Mouse (Mus musculus) adrenal gland, postnatal 10 days (tissue): ENCODE measurements around the gene Sox2. TPM values are rescaled to one million over a fixed set of nuclear protein-coding genes. Genes with fewer than 3 reads are reported as not detected.

Source experiments
- DNase-seq: peaks from one replicate; pipeline ENCODE4 v3.0.0; 2021; ENCODE audit warnings: mixed read lengths
- total RNA-seq, 2 experiments: library from RNA; stranded (reverse); gene quantifications; 2 replicates each; pipeline ENCODE4 v1.2.3; 2021

Gene Sox2
- total RNA-seq, 2 experiments from 2014 or later: 0.45 TPM

DNA sequence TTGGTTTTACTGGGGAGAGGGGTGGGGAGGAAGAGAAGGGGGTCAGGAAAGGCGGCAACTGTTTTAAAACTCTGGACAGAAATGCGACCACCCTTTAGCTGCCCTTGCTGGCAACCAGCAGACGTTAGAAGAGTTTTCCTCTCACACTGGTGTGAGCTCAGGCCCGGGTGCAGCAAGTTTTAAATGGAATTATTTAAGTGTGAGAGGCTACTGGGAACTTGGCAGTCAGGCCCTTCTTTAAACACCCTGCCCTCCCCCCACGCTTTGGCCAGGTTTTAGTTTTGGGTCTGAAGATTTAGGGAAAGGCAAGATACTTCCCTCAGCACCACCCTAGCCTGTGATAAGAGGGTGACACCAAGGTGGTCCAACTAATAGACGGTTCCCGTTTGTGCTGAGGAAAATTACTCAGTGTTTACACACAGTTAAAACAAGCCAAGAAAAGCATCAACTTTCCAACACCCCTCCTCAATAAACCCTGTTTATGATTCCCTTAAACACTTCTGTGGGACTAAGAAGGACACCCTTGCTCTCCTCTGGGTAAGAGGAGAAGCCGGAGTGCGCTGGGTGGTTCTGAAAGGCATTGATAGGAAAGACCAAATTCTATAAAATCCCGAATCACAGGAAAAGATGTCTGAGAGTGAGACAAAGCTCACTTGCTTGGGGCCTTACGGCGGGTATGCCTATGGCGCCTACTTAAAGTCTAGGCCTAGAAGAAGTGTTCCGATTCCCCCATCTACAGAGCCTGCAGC lies 10.5 kb downstream of the Sox2 start:
- DNase-seq: no peak

DNA sequence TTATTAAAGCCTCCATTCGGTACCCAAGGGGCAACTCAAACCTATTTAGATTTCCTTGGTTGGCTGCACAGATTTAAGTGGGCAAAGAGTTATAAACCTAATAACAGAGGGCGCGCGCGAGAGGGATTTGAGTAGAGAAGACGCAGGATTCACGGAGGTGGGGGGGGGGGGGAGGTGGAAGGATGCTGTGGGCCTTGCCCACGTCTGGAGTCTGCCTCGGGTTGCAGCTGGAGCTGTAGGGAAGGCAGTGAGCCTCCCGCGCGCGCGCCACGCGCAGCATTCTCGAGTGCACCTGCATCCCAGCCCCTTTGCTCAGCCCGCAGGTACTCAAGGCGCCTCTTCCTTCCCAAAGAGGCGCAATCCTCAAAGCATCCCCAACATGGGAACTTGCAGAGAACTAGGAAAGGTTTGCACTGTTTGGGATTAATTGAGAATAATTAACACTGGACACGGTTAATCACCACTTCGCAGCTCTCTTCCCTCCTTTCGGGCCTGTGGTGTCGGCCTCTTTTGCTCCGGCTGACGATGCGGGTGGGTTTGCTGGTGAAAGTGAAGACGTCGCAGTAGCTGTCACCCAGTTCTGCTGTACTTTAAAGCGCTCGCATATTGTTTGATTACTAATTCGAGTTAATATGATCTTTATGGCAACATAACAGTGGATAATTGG lies 11.3 kb downstream of the Sox2 start:
- no peak for DNase-seq

GRCm38 (mm10) chr3:34662008-34662711 lies 12.0 kb downstream of the Sox2 start:
- no peak for DNase-seq

DNA sequence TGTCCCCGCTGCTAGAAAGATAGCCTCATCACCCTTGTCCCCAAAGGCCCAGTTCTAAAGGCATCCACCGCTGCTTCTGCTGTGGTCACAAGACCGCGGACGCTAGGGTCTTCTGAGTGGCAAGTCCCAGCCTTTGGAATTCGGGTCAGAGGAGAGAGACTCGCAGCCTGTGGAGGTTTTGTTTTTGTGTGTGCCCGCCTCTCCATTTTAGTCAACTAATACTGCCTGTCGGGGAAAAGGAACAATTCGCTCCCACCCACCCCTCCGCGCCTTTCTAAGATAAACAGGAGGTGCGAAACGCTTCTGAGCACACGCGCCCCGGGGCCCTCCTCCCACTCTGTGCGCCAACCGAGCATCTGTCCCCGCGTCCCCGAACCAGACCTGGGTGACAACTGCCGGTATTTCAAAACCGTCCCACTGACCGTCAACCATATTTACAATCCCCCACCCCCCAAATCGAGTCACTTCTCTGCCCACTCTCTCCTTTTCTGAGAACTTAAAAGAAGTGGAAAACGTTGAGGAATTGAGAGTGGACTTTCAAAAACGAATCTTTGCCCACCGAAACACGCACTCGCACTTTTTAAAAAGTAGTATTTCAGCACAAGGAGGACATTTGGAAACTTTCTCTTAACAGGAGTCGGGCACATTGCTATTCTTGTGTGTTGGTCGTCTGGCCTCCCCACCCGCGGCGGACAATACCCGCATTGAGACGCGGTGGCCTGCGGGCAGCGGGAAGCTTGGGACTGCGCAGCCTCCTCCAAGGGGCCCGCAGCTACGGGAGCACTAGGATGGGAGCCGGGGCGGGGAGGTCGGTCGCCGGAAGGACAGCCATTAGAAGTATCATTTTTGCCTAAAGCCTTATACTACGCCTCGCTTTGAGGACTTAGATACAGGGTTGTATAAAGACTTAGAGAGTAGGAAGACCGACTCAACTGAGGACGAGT lies 12.8 kb downstream of the Sox2 start:
- no peak for DNase-seq

GRCm38 (mm10) chr3:34663701-34664635 lies 13.8 kb downstream of the Sox2 start:
- DNase-seq: no peak

DNA sequence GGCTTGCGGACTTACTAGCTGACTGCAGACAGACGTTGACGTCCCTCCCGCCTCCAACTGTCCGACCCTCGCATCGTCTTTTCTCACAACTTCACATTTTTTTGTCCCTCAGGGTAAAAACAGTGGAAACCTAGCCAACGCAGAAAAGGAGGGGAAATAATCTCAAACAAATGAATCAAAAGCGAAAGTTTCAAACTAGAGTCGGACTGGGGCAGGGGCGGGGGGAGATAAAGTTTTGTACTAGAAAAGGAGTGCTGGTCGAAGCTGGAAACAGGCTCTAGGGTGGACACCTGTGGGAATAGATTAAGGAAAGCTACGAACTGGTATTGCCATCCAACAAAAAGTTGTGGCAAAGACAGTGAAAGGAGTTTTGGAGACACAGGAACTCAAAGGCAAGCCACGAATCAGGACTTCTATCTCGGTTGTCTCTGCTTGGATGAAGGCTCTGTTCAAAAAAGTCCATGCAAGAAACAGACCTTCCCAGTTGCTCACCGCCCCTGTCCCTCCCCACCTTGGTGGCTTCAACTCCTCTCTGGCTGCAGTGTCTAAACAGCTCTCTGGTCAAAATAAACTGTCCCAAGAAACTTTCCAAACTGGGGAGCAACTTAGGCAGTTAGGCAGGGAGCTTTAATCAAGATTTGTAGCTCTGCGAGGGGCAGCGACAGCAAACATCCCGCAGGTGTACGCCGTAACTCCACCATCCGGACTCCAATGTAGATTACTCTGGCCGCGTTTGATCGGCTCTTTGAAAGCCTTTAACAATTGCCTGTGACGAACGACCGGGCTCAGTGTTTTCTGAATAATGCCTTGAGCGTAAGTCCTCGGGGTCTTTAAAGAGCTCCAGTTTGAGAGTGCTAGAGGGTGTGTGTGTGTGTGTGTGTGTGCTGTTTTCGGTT lies 14.7 kb downstream of the Sox2 start:
- DNase-seq: no peak

GRCm38 (mm10) chr3:34665751-34666665 lies 15.8 kb downstream of the Sox2 start:
- DNase-seq: no peak

DNA sequence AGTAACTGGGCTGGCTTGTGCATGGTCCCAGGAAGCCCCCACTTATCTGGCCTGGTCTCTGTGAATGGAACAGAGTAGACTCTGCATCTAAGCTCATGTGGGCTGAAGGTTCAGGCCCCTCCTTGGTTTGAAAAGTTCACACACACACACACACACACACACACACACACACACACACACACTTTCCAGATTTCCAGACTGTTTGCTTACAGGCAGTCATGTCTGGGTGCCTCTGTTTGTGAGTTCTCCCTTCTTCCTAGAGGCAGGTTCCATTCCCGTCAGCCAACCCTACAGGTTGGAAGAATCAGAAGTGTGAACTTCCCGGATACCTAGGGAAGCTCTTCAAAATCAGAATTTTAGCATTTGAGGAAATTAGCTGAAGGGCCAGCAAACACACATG lies 17.0 kb downstream of the Sox2 start:
- DNase-seq: no peak

DNA sequence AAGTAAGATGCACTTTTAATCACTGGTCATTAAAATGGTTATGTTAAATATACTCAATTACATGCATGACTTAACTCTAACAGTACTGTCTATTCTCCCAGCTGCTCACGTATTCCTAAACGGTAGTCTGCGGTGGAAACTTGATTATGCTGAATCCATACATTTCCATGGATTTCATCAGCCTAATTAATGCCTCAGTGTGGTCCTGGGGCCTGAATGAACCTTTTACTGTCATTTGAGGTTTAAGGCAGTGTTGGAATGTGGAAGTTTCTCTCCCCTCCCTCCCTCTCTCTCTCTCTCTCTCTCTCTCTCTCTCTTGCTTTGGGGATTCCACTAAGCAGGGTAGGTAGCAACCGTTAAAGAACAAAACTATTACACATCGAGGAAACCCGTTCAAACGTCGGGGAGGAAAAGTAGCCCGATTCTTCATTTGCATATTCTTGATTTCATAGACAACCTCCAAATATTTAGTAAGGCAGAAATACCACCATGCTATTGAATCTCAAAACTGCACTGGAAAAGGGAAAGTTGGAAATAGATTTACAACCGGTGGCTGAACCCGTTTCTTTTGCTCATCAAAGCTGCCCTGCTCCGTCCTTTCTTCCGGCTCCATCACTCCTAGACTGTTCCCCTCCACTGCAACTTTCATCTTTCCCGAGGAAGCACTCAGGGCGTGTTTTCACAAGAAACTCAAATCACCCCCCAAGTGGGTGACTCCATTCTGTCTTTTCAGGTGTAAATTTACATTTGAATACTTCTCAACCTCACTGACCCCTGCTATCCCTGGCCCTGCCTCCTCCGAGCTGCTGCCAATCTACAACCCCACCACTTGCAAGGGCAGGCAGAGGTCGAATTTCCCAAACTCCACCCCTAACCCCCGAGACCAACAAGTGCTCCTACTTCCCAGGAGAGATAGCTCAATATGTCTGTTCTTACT lies 17.9 kb downstream of the Sox2 start:
- no peak for DNase-seq

- DNase-seq: no peak
Observed at GRCm38 (mm10) chr3:34671024-34671660, 20.9 kb downstream of the Sox2 start.

DNA sequence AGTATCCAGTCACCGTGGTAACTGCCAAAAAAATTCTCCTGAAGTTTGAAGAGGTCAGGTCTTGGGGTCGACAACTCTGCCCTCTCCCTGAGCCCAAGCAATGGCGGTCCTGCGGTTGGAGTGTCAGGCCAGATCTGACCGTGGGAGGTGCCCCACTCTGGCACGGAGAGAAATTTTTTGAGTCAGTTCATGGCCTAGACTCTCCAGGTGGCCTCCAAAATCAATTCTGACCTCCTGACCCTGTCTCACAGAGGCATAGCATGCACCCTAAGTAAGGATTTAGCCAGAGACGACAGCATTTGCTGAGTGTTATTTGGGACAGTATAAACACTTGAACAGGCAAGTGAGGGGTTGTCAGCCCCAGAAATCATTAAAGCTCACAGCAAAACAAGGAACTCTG lies 28.6 kb downstream of the Sox2 start:
- no peak for DNase-seq

DNA sequence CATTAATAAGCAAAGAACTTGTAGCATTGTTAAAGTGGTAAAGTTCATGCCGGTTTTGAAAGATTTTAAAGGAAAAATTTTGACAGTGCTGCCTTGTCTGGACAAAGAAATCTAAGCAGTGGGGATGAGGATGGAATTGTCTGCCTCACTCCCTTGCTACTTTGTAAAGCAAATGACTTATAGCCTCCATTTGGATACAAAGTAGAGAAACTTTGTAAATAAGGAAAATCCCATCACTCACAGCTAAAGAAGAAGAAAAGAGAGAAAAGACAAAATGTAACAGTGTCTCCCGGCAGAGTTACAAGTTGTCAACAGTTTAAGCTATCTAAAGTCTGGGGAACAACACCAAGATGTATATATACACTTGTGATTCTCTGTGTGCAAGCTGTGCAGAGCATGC lies 29.2 kb downstream of the Sox2 start:
- no peak for DNase-seq

DNA sequence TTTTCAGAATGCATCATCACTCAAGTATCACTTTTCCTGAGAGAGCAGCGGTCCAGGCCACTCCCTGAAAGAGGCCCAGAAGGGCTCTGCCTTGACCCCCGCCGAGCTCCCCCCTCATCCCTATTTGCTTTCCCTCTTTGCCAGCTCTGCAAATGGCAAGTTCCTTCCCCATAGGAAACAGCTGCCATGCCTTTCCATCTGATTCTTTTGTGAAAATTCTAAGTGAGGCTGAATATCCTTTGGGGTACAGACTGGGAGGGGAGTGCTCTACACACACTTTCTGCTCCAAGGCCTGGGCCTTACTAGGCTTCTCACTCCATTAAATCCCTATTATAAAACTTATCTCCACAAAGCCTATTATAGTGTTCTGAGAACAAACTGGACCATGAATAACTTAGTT lies 29.7 kb downstream of the Sox2 start:
- DNase-seq: no peak

GRCm38 (mm10) chr3:34688072-34688471 lies 37.9 kb downstream of the Sox2 start:
- no peak for DNase-seq

- peak; percentile 4 for DNase-seq
Observed at GRCm38 (mm10) chr3:34691703-34692393, 41.6 kb downstream of the Sox2 start.

GRCm38 (mm10) chr3:34692394-34692745 lies 42.2 kb downstream of the Sox2 start:
- DNase-seq: no peak
